Mouse (Mus musculus) gonadal fat pad, adult 2 months (tissue): ENCODE data around the gene Gm9747. TPM values are rescaled to one million over a fixed set of nuclear protein-coding genes. Genes with fewer than 3 reads are reported as not detected.
A peak's percentile ranks its signal among the peaks of the same experiment; 100 is the strongest.

Experiments
- DNase-seq: peaks from one replicate; pipeline ENCODE4 v3.0.0-alpha.2; 2012; ENCODE audit warnings: low read depth
- polyA plus RNA-seq: library from polyadenylated mRNA; depleted of rRNA; stranded (reverse); fragments of >200 nt; gene quantifications from 2 replicates; pipeline ENCODE4 v1.2.3, GENCODE M21; 2012; rRNA removed

The Gm9747 gene
- 0.05 and 0.23 TPM in 2 replicates for polyA plus RNA-seq

GRCm38 (mm10) chr1:82232812-82233211 lies at the start of gene Gm9747:
TSS of gene Gm9747 (plus strand) at chr1:82233112.
- DNase-seq, result no peak

- DNase-seq, result no peak
Measured at GRCm38 (mm10) chr1:82183913-82184442, 48.9 kb upstream of the Gm9747 start.

DNA sequence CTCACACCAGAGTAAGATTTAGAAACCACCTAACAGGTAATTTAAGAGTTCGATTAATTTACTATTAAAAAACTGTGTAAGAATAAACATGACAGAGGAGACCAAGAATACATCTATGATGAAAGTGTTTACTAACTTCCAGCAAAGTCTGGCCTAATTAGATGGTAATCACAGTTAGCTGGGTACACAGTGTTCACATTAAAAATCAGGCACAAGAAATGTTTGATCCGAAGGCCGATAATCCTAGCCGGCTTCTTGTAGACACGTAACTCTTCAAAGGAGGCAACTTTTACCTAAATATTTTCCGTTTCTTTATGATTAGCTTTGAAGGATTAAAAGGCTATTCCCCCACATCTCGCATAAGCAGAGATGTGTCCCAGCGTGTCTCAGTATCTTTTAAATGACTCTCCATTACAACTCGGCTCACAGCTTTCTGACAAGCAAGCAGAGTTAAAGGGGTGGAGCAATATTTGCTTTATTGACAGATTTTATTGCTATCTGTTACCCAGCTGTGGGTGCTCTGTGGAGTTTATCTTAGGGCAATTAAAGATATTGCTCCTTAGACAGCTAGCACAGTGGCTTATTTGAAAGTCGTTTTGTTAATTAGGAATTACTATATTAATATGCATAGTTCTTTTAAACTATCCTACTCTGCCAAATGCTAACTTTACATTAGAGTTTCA lies 44.2 kb upstream of the Gm9747 start:
- peak; percentile 60 for DNase-seq

GRCm38 (mm10) chr1:82189516-82189915 lies 43.4 kb upstream of the Gm9747 start:
- peak; percentile 96 for DNase-seq

DNA sequence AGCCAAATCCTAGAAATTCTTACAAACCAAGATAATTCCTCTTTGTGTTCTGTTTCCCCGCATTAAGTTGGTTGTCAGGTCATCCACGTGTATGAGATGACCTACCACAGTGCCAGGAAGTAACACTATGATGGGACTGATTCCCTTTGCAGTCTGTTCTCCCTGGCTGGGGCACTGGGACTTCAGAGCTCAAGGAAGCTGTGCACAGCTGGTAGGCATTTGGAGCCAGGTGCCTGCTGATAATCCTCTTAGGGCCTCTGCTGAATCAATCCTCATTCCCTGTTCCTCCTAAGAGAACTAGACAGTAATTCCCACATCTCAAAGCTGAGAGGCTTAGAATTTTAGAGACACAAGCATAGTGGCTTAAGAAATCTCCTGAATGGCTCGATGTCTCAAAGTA lies 41.3 kb upstream of the Gm9747 start:
- DNase-seq, result no peak

GRCm38 (mm10) chr1:82199918-82200317 lies 33.0 kb upstream of the Gm9747 start:
- DNase-seq, result no peak

GRCm38 (mm10) chr1:82200636-82201035 lies 32.3 kb upstream of the Gm9747 start:
- no peak for DNase-seq

DNA sequence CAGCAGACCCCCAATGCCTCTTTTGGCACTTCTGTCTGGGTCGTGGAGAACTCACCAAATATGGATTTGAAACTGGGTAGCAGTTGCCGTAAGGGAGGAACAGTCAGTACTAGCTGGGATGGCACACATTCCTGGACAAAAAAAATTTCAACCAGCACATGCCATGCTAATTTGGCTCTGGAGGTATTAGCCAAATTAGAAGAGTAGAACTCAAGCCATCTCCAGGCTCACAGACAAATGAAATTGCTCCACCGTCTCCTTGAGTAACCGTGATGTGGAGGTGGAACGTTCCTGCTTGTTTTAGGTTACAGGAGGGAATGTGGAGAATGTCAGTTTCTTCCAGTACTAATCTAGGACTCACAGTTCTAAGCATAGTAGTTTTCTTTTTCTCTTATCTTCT lies 25.4 kb upstream of the Gm9747 start:
- DNase-seq, result peak; percentile 61

DNA sequence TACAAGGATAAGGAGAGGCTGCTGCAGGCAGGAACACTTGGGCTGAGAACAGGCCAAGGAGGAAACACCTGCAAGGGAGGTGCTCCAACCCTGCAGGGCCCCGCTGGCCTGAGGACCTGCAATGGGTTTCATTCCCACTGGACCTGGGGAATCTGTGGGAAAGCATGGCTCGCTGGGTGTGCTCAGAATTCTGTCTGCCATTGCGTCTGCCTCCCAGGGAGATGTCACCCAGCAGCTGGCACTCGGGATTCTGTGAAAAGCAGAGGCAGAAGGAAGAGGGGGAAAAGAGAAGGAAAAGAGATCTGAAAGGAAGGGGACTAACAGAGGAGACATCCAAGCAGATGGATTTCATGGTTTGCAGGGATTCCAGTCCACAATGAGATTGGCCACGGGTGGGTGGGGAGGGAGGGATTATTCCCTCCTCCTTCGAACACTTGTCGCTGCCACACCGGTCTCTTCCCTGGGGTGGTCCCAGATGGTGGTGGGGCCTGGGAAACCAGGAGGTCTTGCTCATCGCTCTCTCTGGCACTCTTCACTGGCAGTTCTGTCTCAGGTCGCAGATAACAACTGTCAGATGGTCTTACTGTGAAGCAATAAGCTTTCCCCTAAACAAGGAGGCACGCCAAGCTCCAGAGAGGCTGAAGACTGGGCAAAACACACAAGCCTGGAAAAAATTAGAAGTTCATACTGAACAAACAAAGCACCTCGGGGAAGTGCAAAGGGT lies 12.1 kb upstream of the Gm9747 start:
- DNase-seq, result no peak

- DNase-seq, result no peak
Measured at GRCm38 (mm10) chr1:82221462-82221861, 11.4 kb upstream of the Gm9747 start.

- DNase-seq, result no peak
Measured at GRCm38 (mm10) chr1:82223042-82223795, 9.7 kb upstream of the Gm9747 start.

DNA sequence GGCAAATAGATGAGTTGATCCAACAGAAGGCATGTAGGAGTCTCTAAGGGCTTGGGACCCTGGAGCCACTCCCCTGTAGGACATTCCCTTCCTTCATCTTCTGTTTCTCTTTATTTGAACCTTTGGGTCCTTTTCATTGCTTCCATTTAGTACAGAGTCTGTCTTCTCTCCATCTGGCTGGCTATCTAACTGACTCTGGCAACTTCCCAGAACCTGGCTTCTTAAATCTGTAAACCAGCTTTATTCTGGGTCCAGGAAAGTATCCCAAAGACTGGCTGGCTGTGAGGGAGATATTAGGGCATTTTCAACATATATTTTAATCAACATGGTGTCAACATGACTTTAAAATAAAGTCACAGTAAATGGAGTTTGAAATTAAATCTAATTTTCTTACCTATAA lies 4.1 kb upstream of the Gm9747 start:
- no peak for DNase-seq

- no peak for DNase-seq
Measured at GRCm38 (mm10) chr1:82234616-82235015, 1.7 kb downstream of the Gm9747 start.

DNA sequence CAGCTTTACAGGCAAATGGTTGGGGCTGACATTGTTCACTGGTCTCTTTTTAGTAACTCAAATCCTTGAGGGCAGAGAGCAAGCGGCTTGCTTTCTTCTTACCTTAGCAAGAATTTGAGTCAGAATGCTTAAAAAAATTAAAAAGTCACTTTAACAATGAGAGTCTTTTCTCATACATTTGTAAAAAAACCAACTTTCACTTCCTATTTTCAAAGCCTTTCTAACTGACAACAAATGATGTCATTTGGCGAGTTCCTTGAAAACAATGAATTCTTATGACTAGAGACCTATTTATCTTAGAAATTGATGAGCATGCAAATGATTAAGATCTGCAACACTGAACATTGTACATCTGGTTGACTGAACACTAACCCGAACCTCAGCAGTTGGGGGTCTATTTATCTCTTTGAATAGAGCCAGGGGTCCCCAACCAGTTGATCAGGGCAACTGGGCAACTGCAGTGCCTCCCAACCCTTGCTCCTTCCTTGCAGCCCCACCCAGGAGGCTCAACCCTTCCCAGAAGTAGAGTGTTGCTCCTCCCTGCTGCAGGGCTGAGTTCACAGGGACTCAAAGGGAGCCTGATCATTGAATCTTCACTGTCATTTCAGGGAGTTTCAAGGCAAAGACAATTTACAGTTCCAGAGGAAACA lies 2.7 kb downstream of the Gm9747 start:
- DNase-seq, result no peak

DNA sequence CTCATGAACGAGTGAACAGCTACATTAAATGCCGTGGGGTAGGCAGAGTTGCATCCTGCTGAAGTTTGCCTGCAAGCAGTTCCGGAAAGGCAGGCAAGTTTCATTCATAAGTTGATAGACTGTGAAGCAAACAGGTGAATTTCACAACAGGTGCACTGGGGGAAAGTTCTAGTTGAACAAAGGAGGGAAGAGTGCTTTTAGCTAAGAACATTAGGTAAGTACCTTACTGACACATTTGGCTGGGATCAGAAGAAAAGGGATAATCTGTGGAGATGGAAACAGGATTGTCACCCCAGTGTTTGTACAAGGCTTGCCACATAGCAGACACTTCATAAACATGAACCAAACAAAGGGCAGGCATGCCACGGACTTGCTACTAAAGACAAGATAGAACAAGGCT lies 5.3 kb downstream of the Gm9747 start:
- peak; percentile 97 for DNase-seq

DNA sequence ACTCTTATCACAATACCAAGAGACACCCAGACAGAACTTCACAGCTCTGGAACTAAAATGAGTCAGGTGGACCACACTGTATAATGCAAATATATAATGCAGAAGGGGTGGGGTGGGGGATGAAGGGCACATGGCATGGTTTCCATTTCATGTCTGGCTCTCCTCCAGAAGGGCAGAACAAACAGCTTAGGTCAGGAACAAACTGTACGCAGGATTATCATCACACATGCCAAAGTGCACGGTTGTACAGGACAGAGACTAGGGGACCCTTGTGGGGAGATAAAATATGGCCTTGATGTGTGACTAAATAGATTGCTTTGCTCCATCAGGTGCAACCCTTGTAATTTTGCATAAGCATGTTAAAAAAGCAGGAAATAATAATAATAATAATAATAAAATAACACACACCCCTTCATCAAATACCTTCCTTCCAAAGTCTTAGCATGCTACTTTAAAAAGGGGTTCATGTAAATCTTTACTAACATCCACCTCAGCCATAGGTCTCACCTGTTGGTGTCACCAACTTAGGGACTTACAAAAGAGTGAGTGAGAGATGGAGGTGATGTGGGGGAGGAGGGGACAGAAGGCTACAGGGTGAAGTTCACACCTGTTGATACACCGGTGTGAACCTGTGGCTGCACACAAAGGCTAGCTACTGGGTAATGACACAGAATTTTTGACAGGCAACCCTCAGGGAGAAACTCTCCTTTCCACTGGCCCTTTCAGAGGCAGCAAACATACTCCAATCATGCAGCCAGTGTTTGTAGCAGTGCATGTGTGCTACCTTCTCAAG lies 6.7 kb downstream of the Gm9747 start:
- no peak for DNase-seq

DNA sequence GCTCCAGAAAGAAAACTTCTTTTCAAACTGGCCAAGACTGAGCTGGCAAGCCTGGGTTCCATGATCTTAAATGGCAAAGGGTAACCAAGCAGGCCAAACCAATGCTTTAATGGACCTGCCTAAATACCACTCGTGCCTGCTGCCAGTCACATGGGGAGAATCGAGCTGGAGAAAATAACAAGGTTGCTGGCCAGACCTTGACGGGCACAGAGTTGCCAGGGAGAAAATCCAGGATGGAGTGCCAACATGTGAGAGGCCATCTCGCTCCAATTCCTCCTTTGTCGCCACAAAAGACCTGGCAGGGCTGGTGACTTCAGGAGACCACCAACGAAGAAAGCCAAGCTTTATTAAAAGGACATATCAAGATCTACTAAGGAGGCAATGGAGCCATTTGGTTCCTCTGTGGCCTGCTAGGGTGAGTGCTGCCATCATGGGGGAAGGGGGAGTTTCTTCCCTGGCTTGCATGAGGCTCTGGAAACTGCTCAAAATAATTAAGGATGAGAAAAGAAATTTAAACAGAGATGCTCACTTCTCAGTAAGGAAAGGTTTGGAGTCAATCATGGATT lies 10.4 kb downstream of the Gm9747 start:
- DNase-seq, result no peak

- no peak for DNase-seq
Measured at GRCm38 (mm10) chr1:82245002-82245401, 12.1 kb downstream of the Gm9747 start.

GRCm38 (mm10) chr1:82247221-82247951 lies 14.5 kb downstream of the Gm9747 start:
- DNase-seq, result no peak
